Mouse (Mus musculus): ENCODE results near the gene Csrp1. TPM values are rescaled to one million over a fixed set of nuclear protein-coding genes. Genes with fewer than 3 reads are reported as not detected.

Gene Csrp1
- polyA plus RNA-seq, 1 experiment from 2014 or later, result 34.1 TPM

GRCm38 (mm10) chr1:135759685-135760084 is 39.8 kb downstream of the Csrp1 start:
- no peaks in the 10 kb centered on the region for H3K36me3 ChIP-seq (ENCODE audit: control insufficient read depth, insufficient read depth, low read length)
- no peak overlapping the region for H3K9ac ChIP-seq (ENCODE audit: low read length)
- WGBS, result 35% methylated on average over 4 of the region's 4 CpGs
- H3K4me1 ChIP-seq (ENCODE audit: control insufficient read depth, insufficient read depth, low read length), result no peaks in the 10 kb centered on the region
- no peak overlapping the region for H3K4me3 ChIP-seq (ENCODE audit: low read depth, low read length)
- DNase-seq (ENCODE audit: low spot score, missing footprints) (no peak), ATAC-seq (ENCODE audit: low FRiP score) (no peak)
- H3K27me3 ChIP-seq (ENCODE audit: control insufficient read depth, insufficient read depth, low read length), result no peaks in the 10 kb centered on the region
- no peak overlapping the region for H3K27ac ChIP-seq (ENCODE audit: low read depth, low read length)
- H3K4me2 ChIP-seq, result no peak overlapping the region
- H3K9me3 ChIP-seq (ENCODE audit: control insufficient read depth, low read length), result no peaks in the 10 kb centered on the region

GRCm38 (mm10) chr1:135760216-135760615 is 40.4 kb downstream of the Csrp1 start:
- H3K36me3 ChIP-seq (ENCODE audit: control insufficient read depth, insufficient read depth, low read length), result no peaks in the 10 kb centered on the region
- no peaks in the 10 kb centered on the region for H3K9me3 ChIP-seq (ENCODE audit: control insufficient read depth, low read length)
- H3K4me2 ChIP-seq, result no peak overlapping the region
- DNase-seq (ENCODE audit: low spot score, missing footprints) (no peak), ATAC-seq (ENCODE audit: low FRiP score) (no peak)
- H3K9ac ChIP-seq (ENCODE audit: low read length), result no peak overlapping the region
- WGBS, result 78% methylated on average over 8 of the region's 8 CpGs
- H3K4me3 ChIP-seq (ENCODE audit: low read depth, low read length), result no peak overlapping the region
- H3K27ac ChIP-seq (ENCODE audit: low read depth, low read length), result no peak overlapping the region
- peaks cover 3% of the 10 kb centered on the region; the same call in 1 of the 2 replicates for H3K27me3 ChIP-seq (ENCODE audit: control insufficient read depth, insufficient read depth, low read length)
- no peaks in the 10 kb centered on the region for H3K4me1 ChIP-seq (ENCODE audit: control insufficient read depth, insufficient read depth, low read length)

DNA sequence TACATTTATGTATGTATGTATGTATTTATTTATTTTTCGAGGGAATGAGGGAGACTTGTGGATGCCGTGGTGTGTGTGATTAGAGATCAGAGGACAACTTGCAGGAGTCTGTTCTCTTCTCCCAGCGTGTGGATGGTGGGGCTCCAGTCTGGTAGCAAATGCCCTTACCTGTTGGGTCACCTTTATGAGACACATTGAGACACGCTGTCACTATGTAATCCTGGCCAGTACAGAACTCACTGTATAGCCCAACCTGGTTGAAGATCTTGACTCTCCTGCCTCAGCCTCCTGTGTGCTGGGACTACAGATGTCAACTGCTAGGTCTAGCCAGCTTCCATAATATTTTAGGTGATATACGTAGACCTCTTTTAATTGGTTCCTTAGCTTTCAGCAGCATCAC is 41.9 kb downstream of the Csrp1 start:
- 86% methylated on average over 5 of the region's 5 CpGs for WGBS
- Histone ChIP-seq H3K4me2 (no peak overlapping the region), H3K4me1 (ENCODE audit: control insufficient read depth, insufficient read depth, low read length) (peaks cover 1% of the 10 kb centered on the region), H3K27me3 (ENCODE audit: control insufficient read depth, insufficient read depth, low read length) (peaks cover 3% of the 10 kb centered on the region; the same call in 1 of the 2 replicates), H3K4me3 (ENCODE audit: low read depth, low read length) (no peak overlapping the region), H3K9ac (ENCODE audit: low read length) (no peak overlapping the region), H3K36me3 (ENCODE audit: control insufficient read depth, insufficient read depth, low read length) (no peaks in the 10 kb centered on the region), H3K27ac (ENCODE audit: low read depth, low read length) (no peak overlapping the region), H3K9me3 (ENCODE audit: control insufficient read depth, low read length) (no peaks in the 10 kb centered on the region)
- DNase-seq (ENCODE audit: low spot score, missing footprints) (no peak), ATAC-seq (ENCODE audit: low FRiP score) (no peak)

GRCm38 (mm10) chr1:135763503-135764205 is 43.8 kb downstream of the Csrp1 start:
- no peak overlapping the region for H3K9ac ChIP-seq (ENCODE audit: low read length)
- H3K4me3 ChIP-seq (ENCODE audit: low read depth, low read length), result no peak overlapping the region
- H3K4me1 ChIP-seq (ENCODE audit: control insufficient read depth, insufficient read depth, low read length), result peaks cover 10% of the 10 kb centered on the region
- ATAC-seq (ENCODE audit: low FRiP score) (no peak), DNase-seq (ENCODE audit: low spot score, missing footprints) (no peak)
- no peak overlapping the region for H3K4me2 ChIP-seq
- no peak overlapping the region for H3K27ac ChIP-seq (ENCODE audit: low read depth, low read length)
- no peaks in the 10 kb centered on the region for H3K36me3 ChIP-seq (ENCODE audit: control insufficient read depth, insufficient read depth, low read length)
- no peaks in the 10 kb centered on the region for H3K9me3 ChIP-seq (ENCODE audit: control insufficient read depth, low read length)
- peaks cover 6% of the 10 kb centered on the region; the same call in 1 of the 2 replicates for H3K27me3 ChIP-seq (ENCODE audit: control insufficient read depth, insufficient read depth, low read length)
- 77% methylated on average over 9 of the region's 9 CpGs for WGBS

- Histone ChIP-seq H3K27ac (ENCODE audit: low read depth, low read length) (no peak overlapping the region), H3K9me3 (ENCODE audit: control insufficient read depth, low read length) (no peaks in the 10 kb centered on the region), H3K9ac (ENCODE audit: low read length) (no peak overlapping the region), H3K27me3 (ENCODE audit: control insufficient read depth, insufficient read depth, low read length) (peaks cover 6% of the 10 kb centered on the region; the same call in 1 of the 2 replicates), H3K4me2 (no peak overlapping the region), H3K36me3 (ENCODE audit: control insufficient read depth, insufficient read depth, low read length) (no peaks in the 10 kb centered on the region), H3K4me3 (ENCODE audit: low read depth, low read length) (no peak overlapping the region), H3K4me1 (ENCODE audit: control insufficient read depth, insufficient read depth, low read length) (peaks cover 10% of the 10 kb centered on the region)
- 82% methylated on average over 2 of the region's 2 CpGs for WGBS
- no peak for ATAC-seq (ENCODE audit: low FRiP score)
- DNase-seq (ENCODE audit: low spot score, missing footprints), result no peak
Observed at GRCm38 (mm10) chr1:135764206-135764528, 44.3 kb downstream of the Csrp1 start.

- peak; percentile 96 for DNase-seq (ENCODE audit: low spot score, missing footprints)
- 1% methylated on average over 86 of the region's 90 CpGs for WGBS
- Histone ChIP-seq H3K4me2 (peak within 1 kb of the TSS; percentile 93), H3K9ac (ENCODE audit: low read length) (peak within 1 kb of the TSS; percentile 81), H3K4me1 (ENCODE audit: control insufficient read depth, insufficient read depth, low read length) (peaks cover 10% of the 10 kb centered on the region), H3K4me3 (ENCODE audit: low read depth, low read length) (peak within 1 kb of the TSS; percentile 51), H3K27me3 (ENCODE audit: control insufficient read depth, insufficient read depth, low read length) (peaks cover 6% of the 10 kb centered on the region; the same call in 1 of the 2 replicates), H3K27ac (ENCODE audit: low read depth, low read length) (no peak within 1 kb of the TSS), H3K36me3 (ENCODE audit: control insufficient read depth, insufficient read depth, low read length) (no peaks in the 10 kb centered on the region), H3K9me3 (ENCODE audit: control insufficient read depth, low read length) (no peaks in the 10 kb centered on the region)
- peak; percentile 87 for ATAC-seq (ENCODE audit: low FRiP score)
Observed at GRCm38 (mm10) chr1:135765645-135766591, 46.1 kb downstream of the Csrp1 start, which contains the start of gene Phlda3. Phlda3 (plus strand) TSS chr1:135766119.

DNA sequence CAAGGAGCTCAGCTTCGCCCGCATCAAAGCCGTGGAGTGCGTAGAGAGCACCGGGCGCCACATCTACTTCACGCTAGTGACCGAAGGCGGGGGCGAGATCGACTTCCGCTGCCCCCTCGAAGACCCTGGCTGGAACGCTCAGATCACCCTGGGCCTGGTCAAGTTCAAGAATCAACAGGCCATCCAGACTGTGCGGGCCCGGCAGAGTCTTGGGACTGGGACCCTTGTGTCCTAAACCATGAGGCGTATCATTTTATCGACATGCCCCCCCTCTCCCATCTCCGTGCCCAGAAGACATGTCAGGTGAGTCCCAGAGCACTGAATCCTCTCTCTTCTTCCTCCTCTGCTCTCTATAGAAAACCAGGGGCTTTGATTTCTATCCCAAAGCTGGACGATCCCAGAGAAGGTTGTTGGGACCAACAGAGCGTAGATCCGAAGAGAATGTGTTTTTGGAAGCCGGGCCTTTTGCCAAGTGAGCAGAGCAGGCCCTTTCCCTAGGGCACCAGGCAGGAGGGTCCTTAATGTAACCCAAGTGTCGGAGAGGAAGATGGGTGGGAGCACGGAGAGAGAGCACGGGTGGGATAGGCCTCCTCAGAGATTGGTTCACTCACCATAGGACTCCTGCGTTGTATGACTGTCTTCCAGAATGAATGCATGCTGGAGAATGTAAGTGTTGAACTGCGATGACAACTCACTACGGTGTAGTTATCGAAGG is 46.9 kb downstream of the Csrp1 start:
- peak overlapping the region; percentile 51 for H3K4me3 ChIP-seq (ENCODE audit: low read depth, low read length)
- H3K9me3 ChIP-seq (ENCODE audit: control insufficient read depth, low read length), result no peaks in the 10 kb centered on the region
- peak overlapping the region; percentile 81 for H3K9ac ChIP-seq (ENCODE audit: low read length)
- no peaks in the 10 kb centered on the region for H3K36me3 ChIP-seq (ENCODE audit: control insufficient read depth, insufficient read depth, low read length)
- peaks cover 6% of the 10 kb centered on the region; the same call in 1 of the 2 replicates for H3K27me3 ChIP-seq (ENCODE audit: control insufficient read depth, insufficient read depth, low read length)
- H3K27ac ChIP-seq (ENCODE audit: low read depth, low read length), result no peak overlapping the region
- 30% methylated on average over 30 of the region's 30 CpGs for WGBS
- DNase-seq (ENCODE audit: low spot score, missing footprints) (peak; percentile 86), ATAC-seq (ENCODE audit: low FRiP score) (no peak; the same call in 1 of the 2 replicates)
- H3K4me2 ChIP-seq, result peak overlapping the region; percentile 93
- peaks cover 10% of the 10 kb centered on the region for H3K4me1 ChIP-seq (ENCODE audit: control insufficient read depth, insufficient read depth, low read length)

- no peak overlapping the region for H3K27ac ChIP-seq (ENCODE audit: low read depth, low read length)
- peak overlapping the region; percentile 51; the same call in 1 of the 2 replicates for H3K4me3 ChIP-seq (ENCODE audit: low read depth, low read length)
- peaks cover 10% of the 10 kb centered on the region for H3K4me1 ChIP-seq (ENCODE audit: control insufficient read depth, insufficient read depth, low read length)
- DNase-seq (ENCODE audit: low spot score, missing footprints), result no peak
- H3K4me2 ChIP-seq, result peak overlapping the region; percentile 93
- no peak for ATAC-seq (ENCODE audit: low FRiP score)
- H3K27me3 ChIP-seq (ENCODE audit: control insufficient read depth, insufficient read depth, low read length), result peaks cover 6% of the 10 kb centered on the region; the same call in 1 of the 2 replicates
- H3K36me3 ChIP-seq (ENCODE audit: control insufficient read depth, insufficient read depth, low read length), result no peaks in the 10 kb centered on the region
- no peak overlapping the region for H3K9ac ChIP-seq (ENCODE audit: low read length)
- WGBS, result 82% methylated on average over 4 of the region's 4 CpGs
- no peaks in the 10 kb centered on the region for H3K9me3 ChIP-seq (ENCODE audit: control insufficient read depth, low read length)
Observed at GRCm38 (mm10) chr1:135767324-135767890, 47.5 kb downstream of the Csrp1 start.

All from midbrain, embryonic 11.5 days (tissue).